Mouse (Mus musculus) bone marrow, adult 2 months (tissue): ENCODE data around the gene Sgms1. TPM values are rescaled to one million over a fixed set of nuclear protein-coding genes. Genes with fewer than 3 reads are reported as not detected.

Source experiments
- H3K27ac ChIP-seq: fragments of 200-500 bp; 2 replicates; pipeline ENCODE4 v1.5.1; 2012; ENCODE audit warnings: low read depth, mild to moderate bottlenecking, control low read depth, inconsistent platforms, low read length; ENCODE audit not compliant: control insufficient read depth, poor library complexity, insufficient read depth
- H3K4me1 ChIP-seq: fragments of 200-500 bp; 2 replicates; pipeline ENCODE4 v1.6.1; 2011; ENCODE audit warnings: low read length; ENCODE audit not compliant: control insufficient read depth, insufficient read depth
- H3K4me3 ChIP-seq: fragments of 200-500 bp; replicated peaks from 2 replicates; pipeline ENCODE3; 2011; ENCODE audit warnings: mild to moderate bottlenecking, low read depth, low read length, control low read depth; ENCODE audit not compliant: control insufficient read depth
- CTCF ChIP-seq: fragments of 200-500 bp; IDR thresholded peaks from 2 replicates; pipeline ENCODE4 v1.5.1; 2011; ENCODE audit warnings: low read length, control low read depth; ENCODE audit not compliant: control insufficient read depth, insufficient read depth
- POLR2A ChIP-seq: fragments of 200-500 bp; IDR thresholded peaks from 2 replicates; pipeline ENCODE4 v1.6.1; 2011; ENCODE audit warnings: low read depth, mild to moderate bottlenecking, control low read depth, low read length, borderline replicate concordance; ENCODE audit not compliant: control insufficient read depth
- WGBS: fragments of 180-500 bp; shearing (Covaris S2); methylation state at CpG from one replicate; pipeline ENCODE4 v1.1.7; 2018; 5-methylcytosine and 5-hydroxymethylcytosine counted together
- polyA plus RNA-seq: library from polyadenylated mRNA; stranded (reverse); fragments of >200 nt; gene quantifications from 2 replicates; pipeline ENCODE4 v1.2.4, GENCODE M21; 2011; ENCODE audit warnings: low replicate concordance; ENCODE audit not compliant: missing spikeins, insufficient read depth, insufficient read length

Gene Sgms1
- polyA plus RNA-seq, 1 experiment: 19.7 TPM

DNA sequence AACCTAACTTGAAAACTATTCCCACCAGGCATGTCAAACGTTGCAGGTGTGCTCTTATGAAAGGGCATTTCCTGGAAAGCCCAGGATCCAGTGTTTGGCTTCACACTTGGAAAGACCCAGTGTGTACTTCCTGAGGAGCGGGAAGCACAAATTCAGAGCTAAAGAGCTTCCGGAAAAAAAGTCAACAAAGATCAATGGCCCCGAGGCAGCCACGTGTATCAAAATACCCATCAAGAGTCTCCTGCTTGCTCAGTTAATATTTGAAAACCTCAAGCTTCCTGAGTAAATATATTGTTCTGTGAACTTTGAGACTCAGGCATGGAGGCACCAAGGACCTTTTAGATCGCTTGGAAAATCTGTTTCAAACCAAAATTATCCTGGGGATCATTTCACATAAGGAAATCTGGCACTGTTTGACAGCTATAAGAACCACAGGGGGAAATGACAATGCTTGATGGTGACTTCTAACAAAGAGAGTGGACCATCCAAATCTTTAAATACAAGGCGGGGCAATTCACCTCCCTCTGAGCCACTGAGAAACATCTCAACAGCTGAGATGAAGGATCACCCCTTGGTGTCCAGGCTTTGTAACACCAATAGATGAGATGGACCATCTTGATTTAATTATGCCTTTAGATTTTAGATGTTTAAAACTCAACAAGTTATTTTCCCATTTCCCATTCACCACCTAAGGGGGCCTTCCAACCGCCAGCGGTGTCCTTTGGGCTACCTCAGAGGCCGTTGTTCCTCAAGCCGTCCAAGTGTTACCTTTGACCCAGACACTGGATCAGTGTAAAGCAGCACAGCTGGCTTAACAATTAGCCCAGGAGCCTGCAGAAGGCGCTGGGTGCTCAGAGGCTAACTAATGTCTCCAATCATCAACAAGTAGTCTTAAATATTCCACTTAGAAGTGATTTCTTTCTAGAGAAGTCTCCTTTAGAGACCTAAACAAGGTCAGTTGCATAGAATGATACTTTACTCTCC is 187.1 kb downstream of the Sgms1 start:
- H3K4me3 ChIP-seq: no peak overlapping the region
- TF ChIP-seq CTCF: no peak
- no peak for TF ChIP-seq POLR2A
- no peak overlapping the region for H3K27ac ChIP-seq
- H3K4me1 ChIP-seq: peaks cover 3% of the 10 kb centered on the region; the same call in 1 of the 2 replicates
- 72% methylated on average over 12 of the region's 12 CpGs for WGBS

DNA sequence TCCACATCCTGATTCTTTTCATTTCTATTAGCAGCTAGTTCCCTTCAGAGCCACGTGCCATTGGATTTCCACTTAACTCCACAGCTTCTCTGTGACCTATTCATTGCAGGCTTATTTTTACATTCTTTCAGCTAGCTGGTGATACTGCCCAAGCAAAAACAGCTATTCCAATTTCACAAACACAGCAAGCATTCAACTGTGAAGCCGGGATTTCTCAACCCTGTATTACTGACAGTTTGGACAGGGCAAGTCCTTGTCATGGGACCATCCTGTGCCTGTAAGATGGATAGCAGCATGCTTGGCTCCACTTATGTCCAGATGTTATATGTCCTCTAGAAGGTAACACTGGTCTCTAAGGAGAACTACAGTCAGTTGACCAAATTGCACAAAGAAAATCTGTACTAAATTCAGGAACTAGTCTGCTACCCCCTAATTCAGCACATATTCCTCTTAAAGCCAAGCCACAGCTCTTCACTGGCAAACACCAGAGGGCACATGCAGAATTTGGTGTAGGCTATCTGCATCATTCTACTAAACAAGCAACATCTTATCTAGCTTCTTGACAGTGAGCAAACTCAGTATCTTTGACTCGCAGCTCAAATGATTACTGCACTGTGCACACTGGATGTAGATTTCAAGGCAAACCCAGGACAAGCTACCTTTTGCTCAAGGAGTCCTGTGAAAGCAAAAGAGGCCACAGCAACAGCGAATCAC is 189.5 kb downstream of the Sgms1 start:
- WGBS: 68% methylated on average over 4 of the region's 4 CpGs
- no peak overlapping the region for H3K27ac ChIP-seq
- H3K4me3 ChIP-seq: no peak overlapping the region
- peaks cover 3% of the 10 kb centered on the region; the same call in 1 of the 2 replicates for H3K4me1 ChIP-seq
- TF ChIP-seq CTCF: no peak
- no peak for TF ChIP-seq POLR2A

DNA sequence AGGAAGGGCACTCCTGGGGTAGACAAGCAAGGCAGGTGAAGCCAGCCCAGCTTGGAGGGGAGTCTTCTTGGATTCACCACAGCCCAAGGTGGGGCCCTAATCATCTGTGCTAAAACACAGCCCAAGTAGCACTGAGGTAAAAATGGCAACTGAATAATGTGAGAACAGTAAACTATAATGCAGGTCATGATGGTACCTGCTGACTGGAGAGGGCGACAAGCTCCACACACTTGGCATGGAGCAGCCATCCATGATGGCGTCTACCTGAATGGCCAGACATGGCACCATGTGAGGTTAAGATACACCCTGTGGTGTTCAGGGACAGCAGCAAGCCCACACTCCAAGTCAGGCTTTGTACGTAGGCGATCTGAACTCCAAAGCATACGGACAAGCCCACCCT is 190.4 kb downstream of the Sgms1 start:
- 93% methylated on average over 5 of the region's 5 CpGs for WGBS
- H3K4me1 ChIP-seq: peaks cover 3% of the 10 kb centered on the region; the same call in 1 of the 2 replicates
- H3K27ac ChIP-seq: no peak overlapping the region
- TF ChIP-seq POLR2A: no peak
- no peak for TF ChIP-seq CTCF
- no peak overlapping the region for H3K4me3 ChIP-seq

DNA sequence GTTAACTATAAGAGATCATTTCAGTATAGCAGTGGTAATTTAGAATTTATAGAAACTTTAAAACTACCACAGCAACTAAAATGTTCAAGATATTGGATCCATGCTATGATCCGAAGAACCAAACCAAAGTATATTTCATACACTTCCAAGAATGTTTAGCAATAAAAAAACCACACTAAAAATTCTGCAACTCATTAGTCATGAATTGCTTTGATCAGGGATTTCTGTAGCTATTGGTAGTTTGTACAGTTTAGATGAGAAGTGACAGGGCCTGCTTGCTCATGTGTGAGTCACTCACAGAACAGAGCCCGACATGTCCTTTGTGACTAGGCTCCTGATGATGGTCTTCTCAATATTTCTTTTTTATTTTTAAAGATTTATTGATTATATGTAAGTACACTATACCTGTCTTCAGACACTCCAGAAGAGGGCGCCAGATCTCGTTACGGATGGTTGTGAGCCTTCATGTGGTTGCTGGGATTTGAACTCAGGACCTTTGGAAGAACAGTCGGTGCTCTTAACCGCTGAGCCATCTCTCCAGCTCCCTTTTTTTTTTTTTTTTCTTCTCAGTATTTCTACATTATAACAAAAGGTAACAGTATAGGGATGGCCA is 190.9 kb downstream of the Sgms1 start:
- 88% methylated on average over 7 of the region's 7 CpGs for WGBS
- TF ChIP-seq CTCF: no peak
- TF ChIP-seq POLR2A: no peak
- H3K4me1 ChIP-seq: peaks cover 3% of the 10 kb centered on the region; the same call in 1 of the 2 replicates
- no peak overlapping the region for H3K4me3 ChIP-seq
- H3K27ac ChIP-seq: no peak overlapping the region

DNA sequence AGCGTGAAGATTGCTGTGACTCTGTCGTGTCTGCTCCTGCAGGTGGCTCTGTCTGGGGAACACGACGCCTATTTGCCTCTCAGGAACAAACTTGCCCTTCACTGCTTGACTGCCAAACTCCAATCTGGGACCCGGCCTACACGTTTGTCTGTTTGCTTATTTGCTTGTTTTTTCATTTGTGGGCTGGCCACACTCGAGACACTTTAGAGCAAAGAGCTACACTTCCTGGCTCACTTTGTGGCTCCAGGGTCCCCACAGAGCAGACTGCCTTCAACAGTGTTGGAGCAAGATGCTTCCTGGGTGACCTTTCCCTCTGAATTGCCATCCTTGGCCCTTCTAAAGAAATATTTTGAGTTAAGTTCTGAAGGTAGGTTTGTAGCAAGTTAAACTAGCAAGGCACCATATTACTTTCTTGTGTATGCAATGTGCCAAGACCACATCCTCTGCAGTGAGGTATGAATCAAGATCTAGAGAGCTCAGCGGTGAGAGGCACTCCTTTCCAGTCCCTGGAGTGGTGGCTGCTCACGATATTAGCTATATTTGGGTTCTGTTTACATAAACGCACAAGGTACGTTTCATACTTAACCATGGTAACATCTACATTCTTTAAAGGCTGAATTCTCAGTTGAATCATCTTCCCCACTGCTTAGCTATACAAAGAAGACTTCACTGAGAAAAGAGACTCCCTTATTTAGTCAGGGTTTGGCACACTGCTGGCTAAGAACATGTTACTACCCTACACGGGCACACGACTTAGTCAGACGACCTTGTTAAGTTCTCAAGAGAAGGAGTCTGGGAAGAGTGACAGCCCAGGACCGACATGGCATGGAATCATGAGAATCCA is 192.3 kb downstream of the Sgms1 start:
- Histone ChIP-seq H3K4me1 (peaks cover 3% of the 10 kb centered on the region; the same call in 1 of the 2 replicates), H3K27ac (no peak overlapping the region), H3K4me3 (no peak overlapping the region)
- TF ChIP-seq CTCF (no peak), POLR2A (no peak)
- 56% methylated on average over 15 of the region's 15 CpGs for WGBS

DNA sequence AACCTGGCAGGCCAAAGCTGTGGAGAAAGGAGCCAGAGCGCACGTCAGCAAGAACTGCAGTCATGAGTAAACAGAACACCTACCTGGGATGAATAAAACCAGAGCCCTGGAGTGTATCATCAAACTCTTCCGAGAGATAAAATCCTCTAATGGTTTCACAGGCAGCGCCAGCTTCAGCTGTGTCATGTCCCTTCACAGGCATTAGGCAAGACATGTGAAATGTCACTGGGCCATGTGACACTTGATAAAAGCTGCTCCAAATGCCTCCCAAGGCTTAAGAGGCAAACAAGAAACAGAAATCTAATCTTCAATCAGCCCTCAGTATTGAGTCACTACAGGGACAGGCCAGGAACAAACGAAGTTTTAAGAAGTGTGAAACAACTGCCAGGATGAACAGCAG is 193.3 kb downstream of the Sgms1 start:
- H3K4me3 ChIP-seq: no peak overlapping the region
- H3K27ac ChIP-seq: peak overlapping the region; percentile 53
- peaks cover 3% of the 10 kb centered on the region; the same call in 1 of the 2 replicates for H3K4me1 ChIP-seq
- WGBS: 43% methylated on average over 5 of the region's 5 CpGs
- no peak for TF ChIP-seq POLR2A
- TF ChIP-seq CTCF: no peak

DNA sequence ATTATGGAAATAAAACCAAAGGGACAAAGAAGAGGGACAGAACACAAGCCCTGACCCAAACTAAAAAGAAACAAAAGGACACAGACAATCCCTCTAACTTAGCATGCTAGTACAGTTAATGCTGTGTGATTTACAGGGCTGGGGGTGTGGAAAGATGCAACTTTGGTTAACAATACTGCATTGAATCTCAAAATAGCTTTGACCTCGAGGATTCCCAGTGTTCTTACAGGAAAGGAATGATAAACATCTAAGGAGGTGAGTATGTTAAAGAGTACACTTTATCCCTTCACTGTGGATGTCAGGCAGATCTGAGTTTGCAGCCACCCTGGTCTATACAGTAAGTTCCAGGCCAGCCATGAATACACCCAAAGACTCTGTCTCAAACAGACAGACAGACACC is 194.7 kb downstream of the Sgms1 start:
- TF ChIP-seq CTCF (no peak), POLR2A (no peak)
- WGBS: 45% methylated on average over 1 of the region's 1 CpGs
- Histone ChIP-seq H3K4me1 (no peaks in the 10 kb centered on the region; the same call in 1 of the 2 replicates), H3K4me3 (no peak overlapping the region), H3K27ac (no peak overlapping the region)

DNA sequence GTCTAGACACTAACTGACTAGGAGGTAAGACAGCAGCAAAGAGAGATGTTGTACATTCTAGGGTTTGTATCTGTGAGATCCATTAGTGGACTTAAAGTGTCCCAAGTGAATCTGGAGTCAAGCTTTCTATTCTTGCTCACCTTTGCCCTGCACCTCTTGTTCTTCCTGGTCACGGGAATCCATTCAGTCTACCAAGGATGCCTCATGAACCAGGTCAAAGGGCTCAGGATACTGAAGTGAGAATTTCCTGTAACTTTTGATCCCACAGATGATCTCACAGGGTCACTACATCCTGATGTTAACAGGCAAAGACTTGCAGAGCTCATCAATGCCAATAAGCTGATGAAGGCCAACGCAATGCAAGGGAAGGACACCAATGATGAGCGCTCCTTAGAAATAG is 195.4 kb downstream of the Sgms1 start:
- TF ChIP-seq POLR2A (no peak), CTCF (no peak)
- no peak overlapping the region for H3K27ac ChIP-seq
- WGBS: 93% methylated on average over 3 of the region's 3 CpGs
- no peak overlapping the region for H3K4me3 ChIP-seq
- H3K4me1 ChIP-seq: no peaks in the 10 kb centered on the region
